ENCODE assay signal across 24 mouse cellular contexts in the genomic region with DNA sequence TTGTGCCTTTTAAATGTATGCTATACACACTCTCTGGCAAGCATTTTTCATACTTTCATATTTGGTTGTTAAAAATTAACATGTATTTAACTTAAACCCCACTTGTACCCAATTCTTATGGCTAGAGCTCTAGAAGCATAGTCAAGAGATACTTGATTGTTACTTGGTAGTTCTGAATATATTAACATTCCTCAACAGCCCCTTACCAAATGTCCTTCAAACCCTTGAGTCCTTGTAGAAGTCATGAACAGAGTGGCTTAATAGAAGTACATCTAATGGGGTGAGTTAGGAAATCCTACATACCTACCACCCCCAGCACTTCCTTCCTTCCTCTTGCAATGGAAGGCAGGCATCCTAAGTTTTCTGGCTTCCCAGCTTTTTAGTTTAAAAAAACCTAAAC.
DNase-seq lines count a peak whose midpoint lies in the region; ATAC-seq and TF ChIP-seq lines count a peak whose summit lies in the region.
"Had no signal": no experiment of that assay in that cellular context is flagged by ENCODE, and none has a peak within 500 bp of the region (broad histone marks: within the 10 kb centered on the region; RNA-seq: fewer than 3 reads in every experiment).

No protein-coding gene starts in this region.

- no peaks in the 10 kb centered on the region for H3K36me3 ChIP-seq in lung, embryonic 14.5 days (ENCODE audit: insufficient read depth)
- H3K36me3 ChIP-seq in lung, embryonic 16.5 days (ENCODE audit: control insufficient read depth, insufficient read depth, low read length): no peaks in the 10 kb centered on the region
- H3K36me3 ChIP-seq: embryonic facial prominence, embryonic 10.5 days; embryonic facial prominence, embryonic 12.5 days; forebrain, embryonic 15.5 days; G1E had no signal

- H3K4me2 ChIP-seq in lung, embryonic 14.5 days: no peak overlapping the region
- no peak overlapping the region for H3K4me2 ChIP-seq in lung, embryonic 16.5 days (ENCODE audit: low read depth, low read length)
- H3K4me2 ChIP-seq: embryonic facial prominence, embryonic 12.5 days; forebrain, embryonic 13.5 days; forebrain, embryonic 15.5 days had no signal

- H3K9ac ChIP-seq in lung, embryonic 14.5 days: no peak overlapping the region
- no peak overlapping the region for H3K9ac ChIP-seq in lung, embryonic 16.5 days (ENCODE audit: low read length)
- H3K9ac ChIP-seq: embryonic facial prominence, embryonic 12.5 days; forebrain, embryonic 13.5 days; forebrain, embryonic 15.5 days had no signal

- no peaks in the 10 kb centered on the region for H3K27me3 ChIP-seq in lung, embryonic 14.5 days (ENCODE audit: insufficient read depth, low read length)
- H3K27me3 ChIP-seq in lung, embryonic 16.5 days (ENCODE audit: control insufficient read depth, insufficient read depth, low read depth, low read length): peaks cover 53% of the 10 kb centered on the region
- H3K27me3 ChIP-seq: CH12.LX; embryonic facial prominence, embryonic 12.5 days; forebrain, embryonic 13.5 days; forebrain, embryonic 15.5 days; Patski had no signal

- TF ChIP-seq CTCF in lung, embryonic 14.5 days (IDR thresholded peaks at IDR 0.05; ENCODE audit: low read depth): no peak

- DNase-seq in lung, embryonic 14.5 days: peak; percentile 15
- no peak for DNase-seq in lung, postnatal 10 days
- DNase-seq in lung, adult 18-20 months: no peak
- peak; percentile 7 for DNase-seq in lung, postnatal 25 days (ENCODE audit: low spot score)
- no peak for DNase-seq in lung, postnatal 4 days
- DNase-seq: adrenal gland, adult 8-10 months; adrenal gland, postnatal 14 days; adrenal gland, postnatal 36 days; B cell, adult 2 months; cerebellum, adult 11-12 months; cerebellum, adult 2 months; cerebellum, adult 9-10 months; cerebellum, postnatal 10 days; cerebellum, postnatal 25 days had no signal

- no peaks in the 10 kb centered on the region for H3K4me1 ChIP-seq in lung, embryonic 14.5 days (ENCODE audit: insufficient read depth)
- no peaks in the 10 kb centered on the region for H3K4me1 ChIP-seq in lung, embryonic 16.5 days (replicated peaks; ENCODE audit: control insufficient read depth, insufficient read depth, low read length)
- H3K4me1 ChIP-seq: embryonic facial prominence, embryonic 12.5 days; forebrain, embryonic 13.5 days had no signal

- H3K4me3 ChIP-seq in lung, embryonic 14.5 days (ENCODE audit: low read depth, low read length): no peak overlapping the region
- no peak overlapping the region for H3K4me3 ChIP-seq in lung, embryonic 16.5 days (ENCODE audit: low read length)
- H3K4me3 ChIP-seq: embryonic facial prominence, embryonic 10.5 days; embryonic facial prominence, embryonic 12.5 days; forebrain, embryonic 13.5 days; forebrain, embryonic 15.5 days had no signal

- H3K9me3 ChIP-seq in lung, embryonic 14.5 days (ENCODE audit: low read depth, low read length): no peaks in the 10 kb centered on the region
- H3K9me3 ChIP-seq in lung, embryonic 16.5 days (ENCODE audit: control insufficient read depth, low read length): no peaks in the 10 kb centered on the region
- H3K9me3 ChIP-seq: embryonic facial prominence, embryonic 10.5 days; embryonic facial prominence, embryonic 12.5 days; forebrain, embryonic 13.5 days; forebrain, embryonic 15.5 days had no signal

- no peak overlapping the region for H3K27ac ChIP-seq in lung, embryonic 14.5 days (ENCODE audit: low read depth)
- H3K27ac ChIP-seq in lung, embryonic 16.5 days (ENCODE audit: low read length): no peak overlapping the region
- H3K27ac ChIP-seq: embryonic facial prominence, embryonic 10.5 days; embryonic facial prominence, embryonic 12.5 days; forebrain, embryonic 13.5 days; forebrain, embryonic 15.5 days had no signal

- no peak for ATAC-seq in lung, embryonic 14.5 days (ENCODE audit: insufficient read depth)
- peak; percentile 89 for ATAC-seq in lung, embryonic 16.5 days (ENCODE audit: low read depth)
- ATAC-seq: activated CD4-positive, CD25-positive, alpha-beta regulatory T cell, adult 4 months; CD4-positive, CD25-positive, alpha-beta regulatory T cell, adult 4 months; forebrain, embryonic 13.5 days; forebrain, embryonic 15.5 days; Patski had no signal

Comparison
In these comparisons a context has a peak if more than half of its experiments do, and no peak if none do; other contexts are left out.
1. DNase-seq: peak in lung, embryonic 14.5 days (single experiment) and lung, postnatal 25 days (single experiment); none in lung, postnatal 10 days (single experiment), lung, adult 18-20 months (0 of 2) and lung, postnatal 4 days (0 of 2).